Mouse (Mus musculus) C2C12 (cell line): ENCODE results near the gene Fibin.

Experiments
- CTCF ChIP-seq: IDR thresholded peaks from one replicate; pipeline ENCODE4 v1.5.1; 2011; ENCODE audit not compliant: control insufficient read depth, insufficient read depth, insufficient read length
- MYOD1 ChIP-seq: IDR thresholded peaks from one replicate; pipeline ENCODE4 v1.6.1; 2011; ENCODE audit warnings: low read depth; ENCODE audit not compliant: control insufficient read depth, insufficient read length
- USF1 ChIP-seq: IDR thresholded peaks from one replicate; pipeline ENCODE4 v1.6.1; 2011; ENCODE audit warnings: low read depth, mild to moderate bottlenecking, control low read depth, moderate library complexity

GRCm38 (mm10) chr2:110373186-110373585, 10.2 kb upstream of the Fibin start:
- TF ChIP-seq MYOD1 (no peak), CTCF (no peak), USF1 (no peak)
